Mouse (Mus musculus) brain, embryonic 14.5 days (tissue): ENCODE results near the gene Magi2.

Experiments used
- CTCF ChIP-seq: fragments of 200-500 bp; IDR thresholded peaks from 2 replicates; pipeline ENCODE4 v1.5.1; 2012; ENCODE audit warnings: inconsistent platforms, mild to moderate bottlenecking, moderate library complexity, borderline replicate concordance; ENCODE audit not compliant: insufficient read depth, insufficient read length; ENCODE audit errors: extremely low read depth
- POLR2A ChIP-seq: fragments of 200-500 bp; IDR thresholded peaks from 2 replicates; pipeline ENCODE4 v1.6.1; 2012; ENCODE audit warnings: mild to moderate bottlenecking, inconsistent platforms, borderline replicate concordance; ENCODE audit not compliant: poor library complexity, insufficient read depth, insufficient read length, severe bottlenecking; ENCODE audit errors: extremely low read depth

DNA sequence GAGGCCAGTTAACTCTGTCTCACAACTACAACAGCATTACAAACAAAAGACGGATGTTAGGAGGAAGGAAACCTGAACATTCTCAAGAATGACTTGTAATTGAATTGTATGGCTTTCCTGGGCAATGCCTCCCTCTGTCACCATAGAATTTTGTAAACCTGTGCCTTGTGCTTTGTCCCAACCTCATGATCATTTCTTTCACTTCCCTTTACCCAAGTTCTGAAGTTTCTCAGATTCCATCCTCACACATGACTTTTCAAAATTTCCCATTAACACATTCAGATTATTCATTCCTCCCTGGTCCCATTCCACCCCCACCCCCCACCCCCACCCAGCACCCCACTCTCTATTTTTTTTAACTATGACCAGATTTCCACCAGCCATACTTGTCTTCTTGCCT lies 773.1 kb downstream of the Magi2 start:
- no peak for TF ChIP-seq CTCF
- no peak for TF ChIP-seq POLR2A
